Mouse (Mus musculus) E14TG2a.4 (cell line): ENCODE results near the gene Tmem182.

Experiments
- H3K27me3 ChIP-seq: 2 replicates; pipeline ENCODE4 v1.6.1; 2014; ENCODE audit warnings: low read length, control low read depth; ENCODE audit not compliant: insufficient read depth
- H3K36me3 ChIP-seq: 2 replicates; pipeline ENCODE4 v1.6.1; 2014; ENCODE audit warnings: low read length, control low read depth; ENCODE audit not compliant: insufficient read depth
- H3K4me1 ChIP-seq: replicated peaks from 2 replicates; pipeline ENCODE4 v1.6.1; 2014; ENCODE audit warnings: low read depth, low read length, control low read depth
- H3K4me3 ChIP-seq: replicated peaks from 2 replicates; pipeline ENCODE4 v1.5.1; 2014; ENCODE audit warnings: mild to moderate bottlenecking, low read length
- H3K9me3 ChIP-seq: 2 replicates; pipeline ENCODE4 v1.6.1; 2014; ENCODE audit warnings: low read length, control low read depth
- CTCF ChIP-seq: conservative IDR thresholded peaks from 2 replicates; pipeline ENCODE4 v1.5.1; 2014; ENCODE audit warnings: low read length
- NANOG ChIP-seq: IDR thresholded peaks from 2 replicates; pipeline ENCODE4 v1.6.1; 2014; ENCODE audit warnings: borderline replicate concordance, low read length, mixed read lengths
- POU5F1 ChIP-seq: IDR thresholded peaks from 2 replicates; pipeline ENCODE4 v1.6.1; 2014; ENCODE audit warnings: low read length, borderline replicate concordance

Tmem182 gene

DNA sequence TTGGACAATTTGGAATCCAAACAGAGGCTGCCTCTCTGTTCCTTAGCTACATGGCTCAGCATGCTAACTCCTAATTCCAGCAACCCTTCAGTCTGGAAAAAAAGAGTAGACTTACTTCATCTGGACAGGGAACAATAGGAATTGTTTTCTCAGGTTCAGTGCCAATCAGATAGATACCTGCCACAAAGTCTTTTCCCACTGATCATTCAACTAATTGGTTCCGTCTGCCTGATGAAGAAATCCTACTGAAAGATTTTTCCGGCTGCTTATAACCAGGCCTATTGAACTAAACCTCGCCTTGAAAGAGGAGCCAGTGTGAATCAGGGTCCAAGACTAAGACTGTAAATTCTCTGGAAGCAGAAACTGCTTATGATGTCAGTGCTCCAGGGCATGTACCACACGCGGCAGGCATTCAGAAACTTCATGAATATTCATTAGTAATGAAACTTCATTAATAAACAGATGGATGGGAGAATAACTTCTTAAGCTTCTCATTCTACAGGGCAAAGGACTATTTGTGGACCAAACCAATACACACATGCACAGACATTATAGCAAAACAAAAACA is 15.7 kb upstream of the Tmem182 start:
- Histone ChIP-seq H3K36me3 (no peaks in the 10 kb centered on the region), H3K9me3 (no peaks in the 10 kb centered on the region), H3K4me1 (peaks cover 6% of the 10 kb centered on the region; the same call in 1 of the 2 replicates), H3K27me3 (0 out of 2 replicates have a peak, but pooled peaks cover 7% of the 10 kb centered on the region), H3K4me3 (peak overlapping the region; percentile 85)
- TF ChIP-seq NANOG (no peak), POU5F1 (no peak; the same call in 1 of the 2 replicates), CTCF (no peak)

DNA sequence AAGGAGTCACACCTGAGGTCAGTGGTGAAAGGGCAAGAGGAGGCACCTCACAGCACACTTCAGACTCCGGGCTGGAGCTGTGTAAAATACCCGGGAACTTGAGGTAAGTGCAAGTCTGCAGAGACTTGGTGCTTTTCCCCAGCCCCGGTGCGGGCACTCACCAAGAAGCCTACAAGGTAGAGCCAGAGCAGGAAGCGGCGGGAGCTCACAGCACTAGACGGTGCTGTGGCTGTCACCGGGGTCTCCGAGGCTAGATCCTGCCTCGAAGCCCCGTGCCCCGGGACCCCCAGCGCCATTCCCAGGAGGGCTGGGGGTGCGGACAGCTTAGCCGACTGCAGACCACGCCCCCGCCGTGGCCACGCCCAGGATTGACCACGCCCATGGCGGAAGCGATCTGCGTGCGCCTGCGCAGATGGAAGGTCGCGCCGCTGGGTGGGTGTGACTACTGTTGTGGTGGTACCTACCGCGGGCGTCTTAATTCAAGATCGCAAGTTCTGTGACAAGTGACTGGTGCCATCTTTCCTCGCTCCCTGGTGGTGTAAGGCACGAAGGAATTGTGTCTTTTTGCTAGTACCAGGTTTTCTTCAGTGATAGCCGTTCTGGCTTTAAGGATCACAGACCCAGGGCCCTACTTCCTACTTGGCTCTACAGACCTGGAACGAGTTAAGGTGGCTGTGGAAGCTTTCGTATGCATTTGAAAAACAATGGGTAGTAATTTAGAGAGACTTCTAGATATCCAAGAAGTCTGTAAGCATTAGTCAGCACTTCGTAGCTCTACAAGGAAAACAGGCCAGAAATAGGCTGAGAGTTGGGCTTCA is 14.9 kb upstream of the Tmem182 start, which contains the start of gene Mfsd9:
Gene Mfsd9 (minus strand): TSS at position 364 of the 818 bp plus-strand sequence.
- peak within 1 kb of the TSS; percentile 85 for H3K4me3 ChIP-seq
- TF ChIP-seq CTCF (no peak), NANOG (no peak), POU5F1 (no peak)
- peaks cover 6% of the 10 kb centered on the region; the same call in 1 of the 2 replicates for H3K4me1 ChIP-seq
- H3K9me3 ChIP-seq: no peaks in the 10 kb centered on the region
- H3K36me3 ChIP-seq: no peaks in the 10 kb centered on the region
- 0 out of 2 replicates have a peak, but pooled peaks cover 11% of the 10 kb centered on the region for H3K27me3 ChIP-seq

- Histone ChIP-seq H3K9me3 (no peaks in the 10 kb centered on the region), H3K36me3 (no peaks in the 10 kb centered on the region), H3K4me3 (no peak overlapping the region), H3K4me1 (no peaks in the 10 kb centered on the region), H3K27me3 (0 out of 2 replicates have a peak, but pooled peaks cover 12% of the 10 kb centered on the region)
- TF ChIP-seq CTCF (no peak), POU5F1 (no peak), NANOG (no peak)
These were observed 9.9 kb upstream of the Tmem182 start for GRCm38 (mm10) chr1:40795508-40795907.

DNA sequence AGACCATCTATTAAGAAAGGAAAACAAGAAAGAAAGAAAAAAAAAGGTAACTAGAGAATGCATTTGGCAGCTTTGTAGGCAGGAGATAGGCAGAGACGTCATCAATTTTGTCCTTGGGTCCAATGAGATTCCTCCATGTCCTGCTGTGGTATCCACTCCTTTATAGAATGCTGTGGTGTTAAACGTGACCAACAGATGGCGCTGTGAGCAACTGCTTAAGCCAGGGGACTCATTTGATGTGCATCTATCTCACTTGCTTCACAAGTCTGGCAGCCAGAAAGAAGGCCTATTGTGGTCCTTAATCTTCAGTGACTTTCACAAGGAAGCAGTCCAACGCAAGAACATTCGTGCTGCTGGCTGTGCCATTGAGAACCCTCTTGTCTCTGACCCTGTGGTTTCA is 8.1 kb upstream of the Tmem182 start:
- no peaks in the 10 kb centered on the region for H3K4me1 ChIP-seq
- H3K4me3 ChIP-seq: no peak overlapping the region
- 0 out of 2 replicates have a peak, but pooled peaks cover 12% of the 10 kb centered on the region for H3K27me3 ChIP-seq
- TF ChIP-seq NANOG: no peak
- TF ChIP-seq CTCF: peak; percentile 79
- H3K9me3 ChIP-seq: no peaks in the 10 kb centered on the region
- no peaks in the 10 kb centered on the region for H3K36me3 ChIP-seq

- Histone ChIP-seq H3K27me3 (peaks cover 9% of the 10 kb centered on the region; the same call in 1 of the 2 replicates), H3K9me3 (no peaks in the 10 kb centered on the region), H3K4me3 (no peak overlapping the region), H3K36me3 (no peaks in the 10 kb centered on the region), H3K4me1 (no peaks in the 10 kb centered on the region)
- TF ChIP-seq NANOG: no peak
- no peak for TF ChIP-seq POU5F1
- no peak for TF ChIP-seq CTCF
These were observed 6.3 kb upstream of the Tmem182 start for GRCm38 (mm10) chr1:40799121-40799520.

DNA sequence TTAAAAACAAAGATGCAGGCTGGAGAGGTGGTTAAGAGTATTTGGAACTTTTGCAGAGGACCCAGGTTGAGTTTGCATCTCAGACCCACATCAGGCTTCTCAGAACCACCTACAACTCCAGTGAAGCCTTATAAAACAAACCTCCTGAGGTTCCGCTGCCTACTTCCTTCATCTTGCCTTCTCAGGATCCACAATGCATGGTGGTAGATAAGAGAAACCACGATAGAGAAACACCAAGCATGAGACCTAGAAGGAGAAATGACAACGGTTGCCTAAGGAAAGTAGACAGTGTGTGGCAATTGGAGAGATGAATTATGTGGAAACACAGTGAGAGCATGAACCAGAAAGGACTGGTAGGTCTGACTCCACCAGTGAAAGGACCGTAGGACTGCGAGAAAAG is 4.5 kb upstream of the Tmem182 start:
- H3K27me3 ChIP-seq: peaks cover 4% of the 10 kb centered on the region; the same call in 1 of the 2 replicates
- no peak for TF ChIP-seq POU5F1
- no peak for TF ChIP-seq CTCF
- TF ChIP-seq NANOG: no peak
- no peak overlapping the region for H3K4me3 ChIP-seq
- no peaks in the 10 kb centered on the region for H3K4me1 ChIP-seq
- no peaks in the 10 kb centered on the region for H3K36me3 ChIP-seq
- no peaks in the 10 kb centered on the region for H3K9me3 ChIP-seq

DNA sequence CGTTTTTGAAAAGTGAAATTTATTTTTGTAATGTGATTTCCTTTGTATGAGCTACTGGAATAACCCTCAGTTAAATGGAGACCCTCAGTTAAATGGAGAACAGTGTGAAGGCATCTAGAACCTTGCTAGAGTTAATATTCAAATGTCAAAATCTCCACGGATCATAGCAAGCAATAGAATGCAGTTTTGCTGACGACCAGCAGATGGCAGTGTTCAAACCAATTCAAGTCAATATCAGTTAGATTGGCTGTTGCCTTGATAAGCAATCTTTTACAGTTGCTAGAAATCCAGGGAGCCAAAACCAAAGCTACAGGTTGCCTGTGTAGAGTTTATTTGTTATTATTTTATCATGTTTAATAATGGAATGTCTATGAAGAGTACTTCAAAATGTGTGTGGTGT is 2.6 kb upstream of the Tmem182 start:
- Histone ChIP-seq H3K36me3 (no peaks in the 10 kb centered on the region), H3K4me3 (no peak overlapping the region), H3K4me1 (no peaks in the 10 kb centered on the region), H3K9me3 (no peaks in the 10 kb centered on the region), H3K27me3 (peaks cover 4% of the 10 kb centered on the region; the same call in 1 of the 2 replicates)
- no peak for TF ChIP-seq NANOG
- peak; percentile 85 for TF ChIP-seq CTCF
- TF ChIP-seq POU5F1: no peak

GRCm38 (mm10) chr1:40804118-40804517 is 1.3 kb upstream of the Tmem182 start:
- Histone ChIP-seq H3K36me3 (no peaks in the 10 kb centered on the region), H3K27me3 (peaks cover 4% of the 10 kb centered on the region; the same call in 1 of the 2 replicates), H3K4me3 (no peak overlapping the region), H3K4me1 (no peaks in the 10 kb centered on the region), H3K9me3 (no peaks in the 10 kb centered on the region)
- TF ChIP-seq NANOG: no peak
- TF ChIP-seq CTCF: no peak
- no peak for TF ChIP-seq POU5F1
